Mouse (Mus musculus): ENCODE measurements around the gene Tspoap1.

Tspoap1 gene

DNA sequence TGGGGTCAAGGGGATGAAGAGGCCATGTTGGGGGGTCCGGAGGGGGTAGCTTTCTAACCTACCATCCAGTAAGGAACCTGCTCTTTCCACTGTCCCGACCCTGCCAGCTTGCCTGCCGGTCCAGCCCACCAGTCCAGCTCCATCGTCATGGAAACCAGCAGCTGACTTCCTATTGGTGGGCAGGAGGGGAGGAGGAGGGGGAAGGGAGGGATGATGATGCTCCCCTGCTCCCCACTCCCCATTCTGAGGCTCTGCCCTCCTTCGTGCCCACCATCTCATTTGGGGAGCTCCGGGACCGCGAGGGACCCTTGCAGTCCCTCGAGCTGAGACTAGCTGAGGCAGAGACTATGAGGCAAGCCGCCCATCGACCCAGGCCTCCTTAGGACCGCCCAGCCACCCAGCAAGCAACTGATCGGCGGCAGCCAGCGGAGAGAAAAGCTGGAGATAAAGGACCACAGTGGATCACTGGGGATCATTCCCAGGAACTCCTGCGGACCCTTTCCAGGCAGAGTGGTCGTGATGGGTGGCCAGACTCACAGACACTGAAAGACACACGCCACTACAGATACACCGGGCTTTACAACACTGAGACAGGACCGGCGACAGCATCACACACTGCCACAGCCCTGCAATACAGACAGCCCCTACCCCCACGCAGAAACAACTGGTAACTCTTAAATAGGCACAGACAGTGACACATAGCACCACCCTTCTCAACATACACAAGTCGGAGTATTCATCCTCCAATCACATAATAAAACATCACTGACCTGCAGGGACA, at the start of gene Tspoap1:
Tspoap1 (plus strand) TSS at position 241 of the 781 bp plus-strand sequence.
- peak; percentile 84 for DNase-seq (ENCODE audit: low read depth, low spot score)

DNA sequence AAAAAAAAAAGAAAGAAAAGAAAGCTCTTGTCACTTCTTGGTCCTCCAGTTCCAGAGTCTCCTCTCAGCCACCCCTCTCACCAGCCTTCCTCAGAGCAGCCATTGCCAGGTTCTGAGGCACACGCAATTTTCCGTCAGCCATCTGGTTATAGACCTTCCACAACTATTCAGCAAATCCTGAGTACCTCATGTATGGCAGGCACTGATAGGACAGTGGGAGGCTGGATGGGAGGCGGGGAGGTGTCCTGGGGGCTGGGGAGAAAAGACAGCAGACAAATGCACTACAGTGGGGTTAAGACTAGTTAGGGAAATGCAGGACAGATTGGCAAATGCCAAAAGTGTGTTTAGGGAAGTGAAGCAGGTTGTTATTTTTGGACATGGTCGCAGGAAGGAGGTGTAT, 48.2 kb upstream of the Tspoap1 start:
- no peak for DNase-seq (ENCODE audit: low read depth, low spot score)

DNA sequence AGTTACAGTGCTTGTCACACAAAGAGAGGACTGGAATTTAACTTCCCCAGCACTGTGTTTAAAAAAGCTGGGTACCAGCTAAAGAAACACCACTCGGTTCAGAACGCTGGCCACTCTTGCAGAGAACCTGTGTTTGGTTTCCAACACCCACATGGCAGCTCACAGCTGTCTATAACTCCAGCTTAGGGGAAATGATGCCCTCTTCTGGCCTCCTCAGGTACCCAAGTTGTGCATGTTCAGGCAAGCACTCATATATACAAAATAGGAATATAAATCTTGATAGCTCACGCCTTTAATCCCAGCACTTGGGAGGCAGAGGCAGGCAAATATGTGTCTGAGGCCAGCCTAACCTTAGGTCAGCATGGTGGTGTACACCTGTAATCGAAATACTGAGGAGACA, 44.3 kb upstream of the Tspoap1 start:
- no peak for DNase-seq (ENCODE audit: low read depth, low spot score)

GRCm38 (mm10) chr11:87719526-87719925, 40.8 kb upstream of the Tspoap1 start:
- no peak for DNase-seq (ENCODE audit: low read depth, low spot score)

DNA sequence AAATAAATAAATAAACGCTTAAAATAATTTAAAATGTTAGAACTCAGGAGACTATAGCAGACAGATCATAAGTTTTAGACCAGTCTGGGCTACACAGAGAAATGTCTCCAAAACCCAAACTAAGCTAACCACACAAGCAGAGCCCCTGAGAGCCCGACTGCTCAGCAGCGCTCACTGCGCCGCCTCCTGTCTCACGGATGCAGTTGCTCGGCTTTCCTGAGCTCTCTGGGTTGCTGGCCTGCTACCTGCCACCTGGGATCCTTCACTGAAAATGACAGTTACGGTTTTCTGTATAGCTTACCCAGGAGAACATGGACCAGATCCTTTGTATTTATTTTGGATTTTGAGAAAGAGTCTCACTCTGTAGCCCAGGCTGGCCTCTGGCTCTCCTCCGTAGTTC, 40.0 kb upstream of the Tspoap1 start:
- DNase-seq (ENCODE audit: low read depth, low spot score): no peak

DNA sequence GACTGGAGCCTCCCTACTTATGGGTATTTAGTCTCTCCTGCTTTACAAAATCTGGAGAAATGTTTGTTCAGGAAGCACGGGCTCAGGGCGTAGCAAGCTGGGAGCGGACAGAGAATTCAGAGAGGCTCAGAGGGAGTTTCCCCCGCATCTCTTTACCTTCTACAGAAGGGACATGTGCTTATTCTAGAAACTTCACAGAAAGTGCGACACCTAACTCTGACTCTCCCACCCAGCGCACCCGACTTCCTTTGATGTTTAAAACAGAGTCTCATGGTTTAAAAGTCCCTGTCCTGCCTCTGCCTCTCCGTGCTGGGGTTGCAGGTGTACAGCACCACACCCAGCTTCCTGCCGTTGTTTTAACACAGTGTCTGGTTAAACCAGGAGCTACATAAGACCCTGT, 39.5 kb upstream of the Tspoap1 start:
- DNase-seq (ENCODE audit: low read depth, low spot score): no peak

GRCm38 (mm10) chr11:87722168-87722567, 38.2 kb upstream of the Tspoap1 start:
- DNase-seq (ENCODE audit: low read depth, low spot score): no peak

GRCm38 (mm10) chr11:87722891-87723290, 37.5 kb upstream of the Tspoap1 start:
- DNase-seq (ENCODE audit: low read depth, low spot score): no peak

- no peak for DNase-seq (ENCODE audit: low read depth, low spot score)
Observed at GRCm38 (mm10) chr11:87725515-87725914, 34.8 kb upstream of the Tspoap1 start.

- no peak for DNase-seq (ENCODE audit: low read depth, low spot score)
Observed at GRCm38 (mm10) chr11:87725964-87726562, 34.3 kb upstream of the Tspoap1 start.

- no peak for DNase-seq (ENCODE audit: low read depth, low spot score)
Observed at GRCm38 (mm10) chr11:87727021-87727420, 33.3 kb upstream of the Tspoap1 start.

DNA sequence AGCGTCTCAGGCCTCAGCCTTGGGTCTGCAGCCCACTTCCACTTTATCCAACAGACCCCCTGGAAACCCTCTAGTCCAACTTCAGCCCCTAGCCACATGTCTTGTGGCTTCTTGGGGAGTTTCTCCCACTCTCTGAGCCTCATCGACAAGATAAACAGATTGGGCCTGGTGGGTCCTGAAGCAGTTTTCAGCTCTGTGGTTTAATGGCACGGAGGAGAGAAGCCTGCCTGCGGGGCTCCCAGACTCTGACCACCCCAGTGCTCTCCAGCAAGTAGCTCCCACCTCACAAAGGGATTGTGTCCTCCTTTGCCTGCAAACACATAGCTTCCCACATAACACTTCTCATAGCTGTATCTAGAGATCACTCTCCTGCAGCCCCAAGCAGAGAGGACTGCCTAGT, 32.9 kb upstream of the Tspoap1 start:
- DNase-seq (ENCODE audit: low read depth, low spot score): no peak

- DNase-seq (ENCODE audit: low read depth, low spot score): no peak
Observed at GRCm38 (mm10) chr11:87728850-87729592, 31.3 kb upstream of the Tspoap1 start.

DNA sequence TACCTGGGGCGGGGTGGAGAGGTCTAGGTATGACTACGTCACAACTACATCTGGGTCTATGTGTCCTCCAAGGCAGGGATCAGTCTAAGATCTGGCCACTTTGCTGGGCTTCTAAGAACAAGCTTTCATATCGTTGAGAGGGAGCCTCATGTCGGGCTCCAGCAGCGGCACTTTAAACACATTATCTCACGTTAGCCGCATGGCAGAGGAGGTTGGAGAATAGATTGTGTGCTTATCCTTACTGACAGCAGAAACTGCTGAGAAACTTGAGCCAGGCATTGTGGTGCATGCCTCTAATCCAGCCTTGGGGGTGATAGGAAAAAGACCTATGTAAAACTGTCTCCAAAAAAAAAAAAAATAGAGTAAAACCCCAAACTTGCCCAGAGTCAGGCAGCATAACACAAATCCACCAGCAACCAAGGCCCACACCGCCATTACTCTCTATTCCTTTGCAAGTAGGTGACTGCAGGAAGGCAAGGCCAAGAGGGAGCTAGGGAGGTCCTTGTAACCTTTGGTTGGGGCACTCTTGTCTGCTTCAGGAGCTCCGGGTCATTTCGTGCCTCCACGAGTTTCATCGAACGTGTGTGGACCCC, 30.7 kb upstream of the Tspoap1 start:
- DNase-seq (ENCODE audit: low read depth, low spot score): no peak

GRCm38 (mm10) chr11:87730652-87731310, 29.6 kb upstream of the Tspoap1 start:
- DNase-seq (ENCODE audit: low read depth, low spot score): no peak

DNA sequence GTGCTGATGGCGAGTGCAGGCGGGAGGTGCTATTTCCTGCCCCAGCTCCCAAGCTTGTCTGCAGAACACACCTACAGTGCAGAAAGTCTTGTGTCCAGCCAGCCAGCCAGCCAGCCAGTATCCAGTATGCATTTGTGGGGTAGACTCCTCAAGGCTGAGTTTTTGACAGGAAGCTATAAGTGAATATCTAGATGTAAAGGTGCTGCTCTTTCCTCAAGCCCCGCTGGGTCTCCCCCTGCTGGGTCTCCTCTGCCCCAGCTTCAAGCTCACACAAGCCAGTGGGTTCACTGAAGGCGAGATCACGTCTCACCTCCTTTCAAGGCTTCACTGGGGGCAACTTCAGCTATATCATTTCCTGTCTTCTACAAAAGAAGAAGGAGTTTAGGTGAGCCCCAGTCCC, 26.0 kb upstream of the Tspoap1 start:
- no peak for DNase-seq (ENCODE audit: low read depth, low spot score)

DNA sequence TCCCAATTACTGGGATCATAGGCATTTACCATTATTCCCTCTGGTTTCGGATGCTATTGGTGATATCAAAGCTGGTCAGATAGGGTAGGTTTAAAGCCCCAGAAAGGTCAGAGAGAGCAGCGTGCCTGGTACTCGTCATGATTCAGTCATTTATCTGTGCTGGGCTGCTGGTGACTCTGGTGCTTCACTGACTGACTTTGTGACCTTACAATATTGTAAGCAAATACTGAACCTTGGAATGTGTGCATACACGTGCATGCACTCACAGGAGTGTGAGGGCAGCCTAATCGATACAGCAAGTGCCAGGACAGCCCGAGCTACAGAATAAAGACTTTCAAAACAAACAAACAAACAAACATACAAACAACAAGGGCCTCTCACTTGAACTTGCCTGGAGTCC, 24.6 kb upstream of the Tspoap1 start:
- no peak for DNase-seq (ENCODE audit: low read depth, low spot score)

DNA sequence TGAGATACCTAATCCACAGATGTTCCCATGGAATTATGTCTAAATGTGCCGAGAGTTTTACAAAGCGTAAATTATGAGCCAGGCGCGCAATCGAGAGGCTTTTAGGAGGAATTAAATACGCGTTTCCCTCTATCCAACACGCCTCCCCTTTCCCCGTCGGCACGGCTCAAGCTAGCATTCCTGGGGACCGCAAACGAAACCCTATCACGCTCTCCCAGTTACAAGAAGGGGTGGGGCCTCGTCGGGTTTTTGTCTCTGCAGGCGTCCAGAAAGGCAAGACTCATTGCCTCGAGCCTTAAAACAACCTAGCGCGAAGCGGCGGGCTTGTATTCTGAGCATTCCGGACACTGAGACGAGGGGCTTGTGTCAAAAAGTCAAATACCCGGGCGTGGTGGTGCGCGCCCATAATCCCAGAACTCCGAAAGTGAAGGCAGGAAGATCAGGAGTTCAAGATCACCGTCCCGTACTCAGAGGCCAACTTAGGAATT, 23.6 kb upstream of the Tspoap1 start:
- DNase-seq (ENCODE audit: low read depth, low spot score): no peak

DNA sequence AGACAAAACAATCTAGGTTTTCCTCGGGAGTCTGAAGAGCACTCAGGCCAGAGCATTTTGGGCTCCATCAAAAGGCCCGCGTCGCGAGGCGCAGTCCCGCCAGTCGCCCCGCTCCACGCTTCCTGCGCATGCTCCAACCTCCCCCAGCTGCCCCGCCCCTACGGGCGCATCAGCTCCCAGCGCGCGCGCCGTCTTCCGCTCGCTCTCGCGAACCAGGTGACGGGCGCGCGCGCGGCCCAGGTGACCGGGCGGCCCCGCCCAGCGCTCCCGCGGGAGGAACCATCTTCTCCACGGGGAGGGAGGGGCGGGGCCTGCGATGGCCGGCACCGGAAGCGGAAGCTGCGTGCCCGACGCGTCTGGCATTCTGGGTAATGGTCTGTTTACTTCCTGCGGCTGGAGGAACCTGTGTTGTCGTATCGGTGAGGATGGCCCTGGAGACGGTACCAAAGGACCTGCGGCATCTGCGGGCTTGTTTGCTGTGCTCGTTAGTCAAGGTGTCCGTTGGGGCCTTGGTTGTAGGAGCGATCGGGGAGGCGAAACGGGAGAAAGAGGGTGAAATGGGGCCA, 23.1 kb upstream of the Tspoap1 start, which contains the start of gene Supt4a:
Supt4a (plus strand) TSS at position 378 of the 566 bp plus-strand sequence.
- DNase-seq (ENCODE audit: low read depth, low spot score): peak; percentile 93

DNA sequence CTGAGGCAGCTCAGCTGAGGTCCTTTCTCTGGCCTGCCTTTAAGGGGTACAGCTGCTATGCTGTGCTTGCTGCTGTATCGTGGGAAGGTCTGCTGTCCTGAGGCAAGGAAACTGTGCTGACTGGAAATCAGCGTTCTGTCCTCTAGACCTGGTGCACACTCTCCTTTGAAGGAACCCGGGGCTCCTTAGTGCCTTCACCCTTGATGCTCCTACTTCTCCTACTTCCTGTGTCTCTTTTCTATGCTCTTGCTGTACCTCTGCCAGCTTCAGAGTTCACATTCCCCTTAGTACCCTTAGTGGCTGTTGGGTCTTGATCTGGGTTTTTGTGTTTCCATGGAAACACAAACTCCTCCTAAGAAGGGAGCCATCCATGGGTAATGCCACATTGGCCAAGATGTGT, 16.6 kb upstream of the Tspoap1 start:
- DNase-seq (ENCODE audit: low read depth, low spot score): no peak

GRCm38 (mm10) chr11:87744964-87745363, 15.4 kb upstream of the Tspoap1 start:
- no peak for DNase-seq (ENCODE audit: low read depth, low spot score)

Measured in telencephalon, adult 2 months (tissue).